Mouse (Mus musculus) cerebellum, adult 8-10 months (tissue): ENCODE measurements around the gene Ccdc188.

Source experiments
- DNase-seq: peaks from one replicate; pipeline ENCODE4 v3.0.0; 2022

Gene Ccdc188

DNA sequence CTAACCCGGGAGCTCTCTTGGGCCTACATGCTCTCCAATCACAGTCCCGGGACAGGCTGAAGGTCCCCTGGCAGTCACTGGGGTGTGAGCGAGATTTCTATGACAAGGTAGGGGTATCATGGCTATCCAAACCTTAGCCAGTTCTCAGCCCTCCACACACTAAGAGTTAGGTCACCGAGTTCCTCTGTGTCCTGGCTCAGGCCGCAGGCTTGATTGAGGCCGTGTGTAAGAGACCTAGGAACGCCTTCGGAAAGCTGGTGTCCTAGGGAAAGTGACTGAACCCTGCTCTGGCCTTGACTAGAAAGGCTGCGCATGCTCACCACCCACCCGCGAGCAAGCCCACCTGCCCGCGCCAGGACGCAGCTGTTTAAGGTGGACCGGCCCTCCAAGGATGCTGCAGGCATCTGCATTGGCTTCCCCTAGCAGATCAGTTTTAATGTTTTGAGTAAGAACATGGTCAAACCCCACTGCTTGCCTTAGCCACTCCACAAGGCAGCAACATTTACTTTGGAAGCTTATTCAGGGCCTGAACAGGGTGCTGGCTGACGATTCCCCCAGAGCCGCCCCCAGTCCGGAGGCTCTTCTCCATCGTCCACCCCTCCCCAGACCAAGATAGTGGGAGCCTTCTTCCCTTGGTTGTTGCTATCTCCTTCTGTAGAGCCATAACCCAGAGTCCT is 17.8 kb downstream of the Ccdc188 start:
- peak; percentile 64 for DNase-seq

DNA sequence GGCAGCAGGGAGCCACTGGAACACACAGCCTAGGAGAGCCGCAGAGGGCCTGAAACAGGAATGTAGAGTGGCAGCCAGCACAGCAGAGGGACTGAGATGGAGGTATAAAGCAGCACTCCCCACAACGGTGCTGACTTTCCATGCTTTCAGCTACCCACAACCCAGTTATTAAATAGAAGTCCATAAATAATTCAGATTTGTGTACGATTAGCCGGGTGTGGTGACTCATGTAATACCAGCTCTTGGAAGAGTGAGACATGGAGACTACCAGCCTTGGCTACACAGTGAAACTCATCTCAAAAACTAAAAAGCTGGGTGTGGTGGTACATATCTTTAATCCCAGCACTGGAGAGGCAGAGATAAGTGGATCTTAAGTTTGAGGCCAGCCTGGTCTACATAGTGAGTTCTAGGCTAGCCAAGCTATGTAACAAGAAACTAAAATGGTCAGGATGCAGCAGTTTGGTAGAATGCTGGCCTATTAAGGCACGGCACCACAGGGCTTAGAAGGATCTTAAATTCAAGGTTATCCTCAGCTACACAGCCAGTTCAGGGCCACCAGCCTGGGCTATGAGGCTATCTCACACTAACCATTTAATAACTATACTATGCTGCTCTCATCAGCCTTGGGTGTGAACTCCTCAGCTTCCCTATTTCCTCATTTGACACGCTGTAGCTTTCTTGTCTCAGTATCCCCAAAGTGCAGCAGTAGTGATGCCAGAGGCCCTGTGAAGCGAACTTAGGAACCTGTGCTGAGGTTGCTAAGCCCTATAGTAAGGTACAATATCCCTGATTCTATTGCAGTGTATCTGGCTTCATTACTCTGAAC is 19.2 kb downstream of the Ccdc188 start:
- no peak for DNase-seq

DNA sequence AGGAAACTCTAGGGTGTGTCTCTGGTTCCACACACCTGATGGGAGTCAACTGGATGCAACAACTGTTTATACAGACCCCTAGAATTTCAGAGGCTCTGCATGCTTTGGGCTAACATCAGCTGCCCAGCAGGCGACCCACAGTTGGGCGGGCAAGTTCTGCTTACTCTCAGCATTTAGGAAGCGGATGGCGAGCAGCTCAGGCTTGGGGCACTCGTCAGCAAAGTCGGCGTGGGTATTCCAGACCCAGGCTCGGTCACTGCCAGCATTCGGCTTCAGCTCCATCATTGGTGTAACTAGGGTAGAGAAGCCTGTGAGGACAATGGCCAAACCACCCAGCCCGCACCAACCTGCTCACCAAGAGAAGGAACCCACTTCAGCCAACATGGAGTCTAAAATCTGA is 23.9 kb downstream of the Ccdc188 start:
- no peak for DNase-seq

DNA sequence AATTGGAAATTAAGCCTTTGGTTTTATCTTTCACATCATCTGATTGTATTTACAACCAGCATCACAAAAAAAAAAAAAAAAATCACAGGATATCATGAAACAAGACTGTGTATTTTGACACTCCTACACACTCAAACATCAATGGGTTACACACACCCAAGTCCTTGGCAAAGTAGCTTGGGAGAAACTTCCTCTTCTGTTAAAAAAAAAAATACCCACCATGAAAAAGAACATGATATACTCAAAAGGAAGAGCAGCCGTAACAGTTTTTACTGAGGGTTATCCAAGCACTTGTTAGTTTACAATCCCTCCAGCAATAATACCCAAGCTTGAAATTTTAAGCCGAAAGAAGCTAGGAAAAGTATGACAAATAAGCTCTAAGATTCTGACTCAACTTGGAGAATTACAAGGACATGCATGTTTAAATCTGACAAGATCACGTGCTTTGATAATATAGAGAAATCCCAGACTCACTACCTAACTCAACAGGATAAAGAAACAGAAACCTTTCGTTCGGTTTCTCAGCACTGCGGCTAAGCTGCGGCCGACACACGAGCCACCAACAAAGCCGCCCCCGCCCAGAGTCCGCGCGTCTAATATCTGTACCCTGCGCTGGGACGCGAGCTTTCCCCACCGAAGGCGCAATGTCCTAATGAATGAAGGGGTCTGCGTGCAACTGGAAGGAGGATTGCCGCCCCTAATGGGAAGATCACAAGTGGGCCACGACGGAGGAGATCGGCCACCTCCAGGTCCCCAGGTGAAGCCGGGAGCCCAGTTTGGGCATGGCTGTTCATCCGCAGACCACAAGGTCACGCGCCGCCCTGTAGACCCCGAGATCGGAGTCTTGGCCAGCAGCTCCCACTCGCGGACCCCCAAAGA is 30.1 kb downstream of the Ccdc188 start:
- no peak for DNase-seq

- DNase-seq = peak; percentile 97
Measured at GRCm38 (mm10) chr16:18248433-18249363, 31.0 kb downstream of the Ccdc188 start, which contains the start of the genes Trmt2a and Ranbp1. Gene Trmt2a (plus strand): TSS chr16:18248679. Gene Ranbp1 (minus strand): TSS chr16:18248732.

DNA sequence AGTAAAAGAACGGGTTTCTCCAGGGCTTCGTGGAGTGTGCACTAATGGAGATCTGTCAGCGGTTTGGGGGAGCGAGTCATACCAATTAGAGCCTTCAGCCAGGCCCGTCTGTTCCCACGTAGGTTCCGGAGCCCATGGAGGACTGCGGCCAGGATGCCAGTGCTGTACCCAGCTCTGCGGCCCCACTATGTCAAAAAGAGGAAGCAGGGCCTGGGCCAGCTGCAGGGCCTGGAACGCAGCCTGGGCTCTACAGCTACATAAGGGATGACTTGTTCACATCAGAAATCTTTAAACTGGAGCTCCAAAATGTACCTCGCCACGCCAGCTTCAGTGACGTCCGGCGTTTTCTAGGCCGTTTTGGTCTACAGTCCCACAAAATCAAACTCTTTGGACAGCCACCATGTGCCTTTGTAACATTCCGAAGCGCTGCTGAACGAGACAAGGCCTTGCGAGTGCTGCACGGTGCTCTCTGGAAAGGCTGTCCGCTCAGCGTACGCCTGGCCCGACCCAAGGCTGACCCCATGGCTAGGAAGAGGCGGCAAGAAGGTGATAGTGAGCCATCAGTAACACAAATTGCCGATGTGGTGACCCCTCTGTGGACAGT is 31.8 kb downstream of the Ccdc188 start:
- peak; percentile 60 for DNase-seq

GRCm38 (mm10) chr16:18250231-18250630 is 32.6 kb downstream of the Ccdc188 start:
- no peak for DNase-seq

GRCm38 (mm10) chr16:18250828-18251790 is 33.4 kb downstream of the Ccdc188 start:
- DNase-seq = no peak

- DNase-seq = no peak
Measured at GRCm38 (mm10) chr16:18252736-18253135, 35.1 kb downstream of the Ccdc188 start.

DNA sequence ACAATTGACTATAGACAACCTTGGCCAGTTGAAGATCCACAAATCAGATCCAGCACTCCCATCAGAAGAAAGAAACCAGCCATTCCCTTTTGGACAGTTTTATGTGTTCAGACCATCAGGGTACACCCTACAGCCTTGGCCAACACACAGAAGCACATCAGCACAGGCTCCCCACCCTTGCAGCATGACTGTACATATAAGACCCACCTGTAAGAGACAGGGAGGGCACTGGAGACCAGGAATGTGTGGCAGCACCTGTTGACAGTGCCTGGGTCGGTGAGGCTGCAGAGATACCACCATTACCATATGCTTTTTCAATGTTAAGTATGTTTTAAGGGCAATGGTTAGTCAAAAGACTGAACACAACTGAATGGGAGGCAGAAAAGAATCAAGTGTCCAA is 36.2 kb downstream of the Ccdc188 start:
- DNase-seq = no peak

DNA sequence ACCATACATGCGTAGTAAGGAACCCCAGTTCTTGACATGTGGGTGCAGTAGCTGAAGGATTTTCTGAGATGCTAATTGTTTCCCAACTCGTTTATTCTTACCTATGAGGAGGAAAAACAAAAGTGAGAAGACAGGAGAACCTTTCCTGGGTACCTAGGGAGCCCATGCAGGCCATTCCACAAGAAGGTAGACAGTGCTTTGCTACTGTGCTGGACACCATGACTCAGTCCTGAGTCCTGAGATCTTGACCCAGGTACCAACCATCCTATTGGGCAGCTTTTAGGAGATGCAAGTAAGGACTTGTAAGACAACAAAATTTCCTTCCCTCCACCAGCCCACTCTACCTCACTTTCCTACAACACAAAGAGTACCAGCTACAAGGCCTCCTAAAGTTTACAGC is 40.5 kb downstream of the Ccdc188 start, which contains the start of gene Gm49776:
Gm49776 (minus strand) TSS at position 101 of the 400 bp plus-strand sequence.
- no peak for DNase-seq

DNA sequence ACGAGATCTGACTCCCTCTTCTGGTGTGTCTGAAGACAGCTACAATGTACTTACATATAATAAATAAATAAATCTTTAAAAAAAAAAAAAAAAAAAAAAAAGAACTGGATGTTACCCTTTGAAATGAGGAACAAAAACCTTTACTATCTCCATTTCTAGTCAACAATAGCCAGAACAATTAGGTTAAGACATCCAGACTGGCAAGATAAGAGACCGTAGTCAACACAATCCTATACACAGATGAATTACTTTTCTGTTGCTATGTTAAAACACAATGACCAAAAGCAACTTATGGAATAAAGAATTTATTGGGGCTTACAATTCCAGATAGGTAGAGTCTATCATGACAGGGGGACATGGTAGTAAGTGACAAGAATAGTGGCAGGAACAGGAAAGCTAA is 47.3 kb downstream of the Ccdc188 start:
- DNase-seq = no peak

DNA sequence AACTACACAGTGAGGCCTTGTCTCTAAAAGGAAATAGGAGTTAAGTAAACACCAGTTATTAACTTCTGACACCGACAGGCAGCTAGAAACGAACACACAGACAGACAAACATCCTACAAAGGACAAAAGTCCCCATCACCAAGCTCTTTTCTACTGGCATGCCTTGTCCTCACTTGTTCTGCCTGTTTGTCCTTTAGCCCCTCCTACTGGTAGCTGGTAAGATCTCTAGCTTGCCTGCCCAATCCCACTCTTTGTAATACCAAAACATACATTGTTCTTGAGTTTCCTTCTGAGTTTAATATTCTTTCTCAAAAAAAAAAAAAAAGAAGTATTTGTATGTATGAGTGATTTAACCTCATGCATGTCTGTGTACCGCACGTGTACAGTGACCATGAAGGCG is 50.5 kb downstream of the Ccdc188 start:
- DNase-seq = no peak
